Mouse (Mus musculus) kidney, embryonic 14.5 days (tissue): ENCODE measurements at regions not wholly inside any gene's neighbourhood (a gene's known extent, or its start where the extent isn't known, plus 50 kb on each side); places are given as distances from the start of the nearest gene placed in this dataset.

Experiments used
- ATAC-seq: fragments of 200-750 bp; cut with Nextera tagmentation; 2 replicates; pipeline ENCODE4 v1.8.0; 2017; ENCODE audit warnings: moderate number of reproducible peaks, mild to moderate bottlenecking, moderate TSS enrichment, moderate library complexity; ENCODE audit not compliant: low FRiP score, low TSS enrichment
- H3K27ac ChIP-seq: fragments of 300-500 bp; sonication (generic); 2 replicates; pipeline ENCODE4 v1.5.1; 2014; ENCODE audit warnings: low read depth, mild to moderate bottlenecking, low read length, moderate library complexity, mixed read lengths
- H3K27me3 ChIP-seq: fragments of 300-500 bp; sonication (generic); 2 replicates; pipeline ENCODE4 v1.6.1; 2014; ENCODE audit warnings: mild to moderate bottlenecking, low read length; ENCODE audit not compliant: control insufficient read depth, insufficient read depth
- H3K36me3 ChIP-seq: fragments of 300-500 bp; sonication (generic); 2 replicates; pipeline ENCODE4 v1.6.1; 2014; ENCODE audit warnings: low read length, mixed read lengths; ENCODE audit not compliant: control insufficient read depth, insufficient read depth
- H3K4me1 ChIP-seq: fragments of 300-500 bp; sonication (generic); 2 replicates; pipeline ENCODE4 v1.6.1; 2014; ENCODE audit warnings: low read length, mixed read lengths; ENCODE audit not compliant: control insufficient read depth, insufficient read depth
- H3K4me2 ChIP-seq: fragments of 300-500 bp; sonication (generic); replicated peaks from 2 replicates; pipeline ENCODE4 v1.6.1; 2014; ENCODE audit warnings: low read depth, mild to moderate bottlenecking, low read length
- H3K4me3 ChIP-seq: fragments of 300-500 bp; sonication (generic); 2 replicates; pipeline ENCODE4 v1.5.1; 2014; ENCODE audit warnings: mild to moderate bottlenecking, low read length
- H3K9ac ChIP-seq: fragments of 300-500 bp; sonication (generic); 2 replicates; pipeline ENCODE4 v1.6.1; 2014; ENCODE audit warnings: low read depth, mild to moderate bottlenecking, low read length, moderate library complexity
- H3K9me3 ChIP-seq: fragments of 300-500 bp; sonication (generic); 2 replicates; pipeline ENCODE4 v1.6.1; 2016; ENCODE audit warnings: low read length; ENCODE audit not compliant: control insufficient read depth
- WGBS: fragments of 180-500 bp; shearing (Covaris S2); extraction: QIAGEN DNeasy Blood & Tissue Kit; methylation state at CpG from one replicate; pipeline ENCODE4 v1.1.7; 2014; 5-methylcytosine and 5-hydroxymethylcytosine counted together

- Histone ChIP-seq H3K36me3 (no peaks in the 10 kb centered on the region), H3K4me3 (no peak overlapping the region), H3K4me1 (no peaks in the 10 kb centered on the region), H3K27me3 (no peaks in the 10 kb centered on the region), H3K9ac (no peak overlapping the region), H3K27ac (no peak overlapping the region), H3K4me2 (no peak overlapping the region), H3K9me3 (peaks cover 6% of the 10 kb centered on the region)
- WGBS: 80% methylated on average over 2 of the region's 2 CpGs
- no peak for ATAC-seq
These were observed 72.2 kb upstream of the Trim52 start for GRCm38 (mm10) chr14:106033793-106034192.

DNA sequence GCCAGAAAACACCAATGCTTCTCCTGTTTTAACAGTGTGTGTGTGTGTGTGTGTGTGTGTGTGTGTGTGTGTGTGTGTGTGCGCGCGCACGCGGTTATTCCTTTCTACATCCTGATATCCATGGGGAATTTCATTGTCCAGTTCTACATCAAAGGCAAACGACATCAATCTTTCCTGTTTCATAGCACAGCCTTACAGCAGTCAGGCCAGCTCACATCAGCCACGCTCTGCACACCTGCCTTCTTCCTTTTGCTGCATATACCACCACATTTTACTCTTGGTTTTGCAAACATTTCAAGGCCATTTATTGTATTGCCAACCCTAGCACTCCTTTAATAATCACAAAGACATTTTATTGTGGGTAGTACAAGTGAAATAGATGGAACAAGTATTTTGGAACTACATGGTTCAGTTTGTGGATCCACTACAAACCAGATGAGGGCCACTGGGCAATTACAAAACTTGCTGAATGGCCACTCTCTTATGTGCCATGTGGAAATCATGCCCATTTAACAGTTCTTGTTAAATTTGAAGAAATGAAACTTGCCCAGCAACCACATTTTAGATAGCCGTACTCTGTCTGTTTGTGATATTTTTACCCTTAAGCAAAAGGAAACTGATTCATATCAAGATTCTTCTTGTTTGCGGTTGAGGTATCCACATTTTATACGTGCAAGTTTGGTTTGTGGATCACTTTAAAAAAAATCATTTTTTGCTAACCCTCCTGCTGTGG is 70.9 kb upstream of the Trim52 start:
- WGBS: 83% methylated on average over 10 of the region's 10 CpGs
- no peak overlapping the region for H3K27ac ChIP-seq
- H3K27me3 ChIP-seq: no peaks in the 10 kb centered on the region
- H3K36me3 ChIP-seq: no peaks in the 10 kb centered on the region
- no peak overlapping the region for H3K9ac ChIP-seq
- H3K4me3 ChIP-seq: no peak overlapping the region
- no peak for ATAC-seq
- no peaks in the 10 kb centered on the region for H3K4me1 ChIP-seq
- no peak overlapping the region for H3K4me2 ChIP-seq
- H3K9me3 ChIP-seq: no peaks in the 10 kb centered on the region

- no peaks in the 10 kb centered on the region for H3K4me1 ChIP-seq
- no peaks in the 10 kb centered on the region for H3K27me3 ChIP-seq
- H3K9ac ChIP-seq: no peak overlapping the region
- no peak overlapping the region for H3K27ac ChIP-seq
- WGBS: 93% methylated on average over 1 of the region's 1 CpGs
- ATAC-seq: no peak
- no peaks in the 10 kb centered on the region for H3K36me3 ChIP-seq
- H3K9me3 ChIP-seq: no peaks in the 10 kb centered on the region
- H3K4me2 ChIP-seq: no peak overlapping the region
- H3K4me3 ChIP-seq: no peak overlapping the region
These were observed 61.7 kb upstream of the Trim52 start for GRCm38 (mm10) chr14:106044274-106044673.

DNA sequence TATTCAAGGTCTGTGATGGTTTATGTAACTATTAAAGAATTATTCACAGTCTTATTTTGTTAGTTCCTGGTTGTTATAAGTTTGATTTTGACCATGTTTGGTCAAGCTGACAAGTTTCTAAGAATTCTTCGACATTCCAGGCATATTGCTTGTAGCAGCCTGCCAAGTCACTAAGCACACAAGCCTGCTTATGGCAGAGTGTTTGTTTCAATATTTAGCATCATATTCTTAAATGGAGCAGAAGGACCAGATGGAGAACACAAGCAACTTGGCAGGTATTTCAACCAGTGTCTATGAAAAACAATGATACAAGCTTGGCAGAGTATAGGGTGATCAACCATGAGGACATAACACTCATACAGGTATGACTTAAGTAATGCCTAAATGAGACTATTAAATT is 55.8 kb upstream of the Trim52 start:
- Histone ChIP-seq H3K4me3 (no peak overlapping the region), H3K4me2 (no peak overlapping the region)
- ATAC-seq: no peak

DNA sequence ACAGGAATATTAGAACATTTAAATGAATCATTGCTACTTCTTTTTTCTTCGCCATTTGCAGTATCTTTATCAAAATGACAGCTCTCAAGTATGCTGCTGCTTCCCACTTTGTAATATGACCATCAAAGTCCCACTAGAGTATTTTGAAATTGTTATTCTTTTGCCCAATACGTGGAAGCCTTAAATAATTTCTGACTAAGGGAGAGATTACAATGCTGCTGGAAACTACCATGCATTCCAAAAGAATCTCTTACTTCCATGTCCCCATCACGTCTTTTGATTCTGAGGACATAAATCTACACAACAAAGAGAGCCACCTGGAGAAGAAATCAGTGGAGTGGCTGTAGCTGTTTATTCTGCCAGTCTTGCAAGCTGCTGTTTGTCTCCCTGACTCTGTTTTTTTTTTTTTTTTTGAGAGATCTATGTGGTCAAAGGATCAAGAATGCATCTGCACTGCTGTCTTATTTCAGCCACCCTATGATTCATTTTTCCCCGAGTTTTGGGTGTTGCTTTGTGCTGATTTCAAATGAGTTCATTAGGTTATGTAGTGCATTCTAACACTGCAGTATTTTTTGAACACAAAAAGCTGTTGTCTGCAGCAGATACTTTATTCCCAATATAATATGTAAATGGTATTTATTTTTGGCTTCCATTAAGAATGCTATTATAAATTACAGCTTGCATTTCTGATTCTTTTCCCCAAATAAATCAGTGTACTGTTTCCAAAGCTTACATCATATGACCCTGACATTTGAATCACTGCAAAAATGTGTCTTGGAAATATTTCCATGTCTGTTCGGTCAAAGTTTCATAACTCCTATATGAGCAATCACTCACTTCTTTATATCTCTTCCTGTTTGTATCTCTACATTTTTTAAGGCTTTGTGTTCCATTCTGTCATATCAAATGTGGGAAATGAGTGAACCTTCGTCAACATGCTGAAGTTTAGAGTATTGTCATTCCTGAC is 53.1 kb upstream of the Trim52 start:
- Histone ChIP-seq H3K9me3 (no peaks in the 10 kb centered on the region), H3K4me1 (no peaks in the 10 kb centered on the region), H3K27ac (no peak overlapping the region), H3K36me3 (no peaks in the 10 kb centered on the region), H3K4me3 (no peak overlapping the region), H3K27me3 (no peaks in the 10 kb centered on the region), H3K9ac (no peak overlapping the region), H3K4me2 (no peak overlapping the region)
- WGBS: 46% methylated on average over 6 of the region's 6 CpGs
- no peak for ATAC-seq

More for the DNA sequence above, 55.8 kb upstream of the Trim52 start:
- Histone ChIP-seq H3K4me1 (no peaks in the 10 kb centered on the region), H3K9ac (no peak overlapping the region), H3K36me3 (no peaks in the 10 kb centered on the region), H3K9me3 (no peaks in the 10 kb centered on the region), H3K27ac (no peak overlapping the region), H3K27me3 (no peaks in the 10 kb centered on the region)
- WGBS: 95% methylated on average over 1 of the region's 1 CpGs
